Mouse (Mus musculus) ES-E14 (cell line): ENCODE measurements around the gene Lnx1. TPM values are rescaled to one million over a fixed set of nuclear protein-coding genes. Genes with fewer than 3 reads are reported as not detected.

Experiments
- DNase-seq: peaks from one replicate; pipeline ENCODE4 v3.0.0-alpha.2; 2013; ENCODE audit warnings: low read depth, low spot score
- H3K27ac ChIP-seq: 2 replicates; pipeline ENCODE4 v1.5.1; 2012; ENCODE audit warnings: low read depth, mild to moderate bottlenecking, low read length, moderate library complexity, mixed read lengths; ENCODE audit not compliant: poor library complexity, insufficient read depth, severe bottlenecking
- H3K36me3 ChIP-seq: 2 replicates; pipeline ENCODE4 v1.6.1; 2012; ENCODE audit warnings: mild to moderate bottlenecking, low read length, moderate library complexity, mixed read lengths; ENCODE audit not compliant: control insufficient read depth, poor library complexity, insufficient read depth, severe bottlenecking
- H3K4me1 ChIP-seq, 2 experiments: fragments of 150-350 bp in 1 of 2; sonication (generic) in 1 of 2; 2 replicates each; pipeline ENCODE4 v1.6.1; 2012; ENCODE audit warnings: low read length in 2 of 2, mild to moderate bottlenecking in 1 of 2, mixed read lengths in 1 of 2; ENCODE audit not compliant: control insufficient read depth in 2 of 2, insufficient read depth in 2 of 2, poor library complexity in 1 of 2
- H3K4me3 ChIP-seq, 2 experiments: fragments of 150-350 bp in 1 of 2; sonication (generic) in 1 of 2; 2 replicates each; pipeline ENCODE4 v1.5.1; 2012; ENCODE audit warnings: low read length in 2 of 2, low read depth in 1 of 2, mild to moderate bottlenecking in 1 of 2, mixed read lengths in 1 of 2; ENCODE audit not compliant: insufficient read depth in 1 of 2, poor library complexity in 1 of 2, severe bottlenecking in 1 of 2
- H3K9ac ChIP-seq: 2 replicates; pipeline ENCODE4 v1.6.1; 2012; ENCODE audit warnings: low read depth, mild to moderate bottlenecking, low read length, mixed read lengths; ENCODE audit not compliant: poor library complexity, insufficient read depth, severe bottlenecking
- H3K9me3 ChIP-seq: fragments of 150-350 bp; sonication (generic); 2 replicates; pipeline ENCODE4 v1.6.1; 2012; ENCODE audit warnings: low read depth, mild to moderate bottlenecking, low read length; ENCODE audit not compliant: control insufficient read depth, insufficient read depth
- CHD2 ChIP-seq: IDR thresholded peaks from 2 replicates; pipeline ENCODE4 v1.6.1; 2014; ENCODE audit warnings: mild to moderate bottlenecking, low read depth, low read length, inconsistent platforms
- HCFC1 ChIP-seq: IDR thresholded peaks from 2 replicates; pipeline ENCODE4 v1.6.1; 2012; ENCODE audit warnings: low read length, inconsistent platforms, borderline replicate concordance; ENCODE audit not compliant: insufficient read depth
- MAFK ChIP-seq: IDR thresholded peaks from 2 replicates; pipeline ENCODE4 v1.6.1; 2014; ENCODE audit warnings: mild to moderate bottlenecking, low read depth, low read length, inconsistent platforms; ENCODE audit not compliant: insufficient read depth
- ZC3H11A ChIP-seq: IDR thresholded peaks from 2 replicates; pipeline ENCODE4 v1.6.1; 2012; ENCODE audit warnings: low read depth, mild to moderate bottlenecking, inconsistent platforms, low read length, borderline replicate concordance
- ZNF384 ChIP-seq: IDR thresholded peaks from 2 replicates; pipeline ENCODE4 v1.6.1; 2012; ENCODE audit warnings: low read depth, low read length, inconsistent platforms
- in situ Hi-C, 2 experiments: fragments of 600-800 bp; cut with MboI; formaldehyde crosslinking; loops; one replicate each; pipeline ENCODE4 v1.15.1; 2025; ENCODE audit warnings: low sequenced_read_pairs in 2 of 2, inconsistent platforms in 1 of 2; ENCODE audit not compliant: unreplicated experiment in 2 of 2
- total RNA-seq: library from RNA; depleted of rRNA; stranded (reverse); fragments of 300-350 nt; gene quantifications from 2 replicates; pipeline ENCODE4 v1.2.3, GENCODE M21; 2012; rRNA removed

The Lnx1 gene
- total RNA-seq, 1 experiment: 0.71 TPM

DNA sequence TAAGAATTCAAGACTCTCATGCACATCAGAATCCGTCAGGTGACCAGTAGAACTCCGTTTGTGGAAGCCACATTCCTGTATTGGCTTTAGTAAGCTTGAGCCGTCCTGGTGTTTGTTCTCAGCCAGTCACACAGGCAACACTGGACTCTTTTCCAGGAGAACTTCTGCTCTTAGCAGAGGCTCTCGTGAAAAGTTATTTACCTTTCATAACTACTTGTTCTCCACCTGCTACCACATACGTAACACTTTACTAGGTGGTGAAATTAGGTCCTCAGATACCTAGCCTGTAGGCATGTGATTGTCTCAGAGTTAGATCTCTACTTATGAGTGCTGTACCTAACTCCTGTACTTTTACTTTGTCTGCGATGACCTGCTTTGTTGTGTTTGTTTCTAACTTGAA lies 130.9 kb downstream of the Lnx1 start:
- peaks cover 12% of the 10 kb centered on the region for H3K36me3 ChIP-seq
- TF ChIP-seq CHD2: no peak
- no peak for TF ChIP-seq ZC3H11A
- no peak for TF ChIP-seq MAFK
- no peak for TF ChIP-seq ZNF384
- no peak for TF ChIP-seq HCFC1

DNA sequence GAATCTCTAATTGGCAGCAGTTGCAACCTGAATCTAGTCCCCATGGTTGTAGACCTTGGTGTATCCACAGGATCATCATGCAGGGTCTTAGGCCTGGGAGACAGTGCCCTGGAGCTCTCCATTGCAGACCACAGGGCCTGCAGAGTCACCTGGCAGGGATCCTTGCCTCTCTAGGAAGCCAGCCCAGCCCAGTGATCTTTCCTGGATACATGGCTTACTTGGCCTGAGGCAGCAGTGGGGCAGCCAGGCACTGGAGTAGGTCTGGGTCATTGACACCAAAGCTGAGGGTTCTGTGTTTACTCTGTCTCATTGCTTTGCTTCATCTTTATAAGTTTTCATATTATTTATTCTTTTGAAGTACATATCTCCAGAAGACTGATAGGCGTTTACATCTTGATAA lies 141.6 kb downstream of the Lnx1 start:
- peaks cover 6% of the 10 kb centered on the region for H3K36me3 ChIP-seq
- H3K27ac ChIP-seq: no peak overlapping the region
- in situ Hi-C loops: no loop called here
- no peaks in the 10 kb centered on the region for H3K4me1 ChIP-seq
- H3K9me3 ChIP-seq: no peaks in the 10 kb centered on the region
- no peak overlapping the region for H3K4me3 ChIP-seq
- TF ChIP-seq ZNF384 (no peak), ZC3H11A (no peak), MAFK (no peak), HCFC1 (no peak), CHD2 (no peak)
- no peak for DNase-seq
- H3K9ac ChIP-seq: no peak overlapping the region

More for the DNA sequence above, 130.9 kb downstream of the Lnx1 start:
- no peaks in the 10 kb centered on the region for H3K9me3 ChIP-seq
- no peaks in the 10 kb centered on the region for H3K4me1 ChIP-seq
- no peak overlapping the region for H3K9ac ChIP-seq
- in situ Hi-C loops: no loop called here
- no peak for DNase-seq
- no peak overlapping the region for H3K4me3 ChIP-seq
- H3K27ac ChIP-seq: no peak overlapping the region

- Histone ChIP-seq H3K36me3 (peaks cover 9% of the 10 kb centered on the region), H3K9ac (no peak overlapping the region), H3K4me3 (no peak overlapping the region), H3K9me3 (no peaks in the 10 kb centered on the region), H3K27ac (no peak overlapping the region), H3K4me1 (no peaks in the 10 kb centered on the region)
- in situ Hi-C loops: no loop called here
- no peak for DNase-seq
- TF ChIP-seq CHD2: no peak
- no peak for TF ChIP-seq ZC3H11A
- TF ChIP-seq HCFC1: no peak
- TF ChIP-seq ZNF384: no peak
- TF ChIP-seq MAFK: no peak
Observed at GRCm38 (mm10) chr5:74549566-74549965, 153.1 kb downstream of the Lnx1 start.

- in situ Hi-C loops: no loop called here
- no peak overlapping the region for H3K4me3 ChIP-seq
- DNase-seq: no peak
- no peak for TF ChIP-seq ZNF384
- no peak for TF ChIP-seq HCFC1
- no peak for TF ChIP-seq CHD2
- TF ChIP-seq ZC3H11A: no peak
- no peak for TF ChIP-seq MAFK
- H3K27ac ChIP-seq: no peak overlapping the region
- no peaks in the 10 kb centered on the region for H3K9me3 ChIP-seq
- peaks cover 11% of the 10 kb centered on the region for H3K36me3 ChIP-seq
- no peak overlapping the region for H3K9ac ChIP-seq
- H3K4me1 ChIP-seq: no peaks in the 10 kb centered on the region
Observed at GRCm38 (mm10) chr5:74545606-74546005, 157.1 kb downstream of the Lnx1 start.

Other genes with a start within 250 kb of the Lnx1 start
- 24.8 and 25.8 TPM in 2 replicates for gene Scfd2, start 171.2 kb downstream of the Lnx1 start, total RNA-seq
- gene Fip1l1, start 167.5 kb downstream of the Lnx1 start, total RNA-seq: 58.8 and 66.1 TPM in 2 replicates